Mouse (Mus musculus): Measurements from ENCODE around the gene Gm21976. TPM values are rescaled to one million over a fixed set of nuclear protein-coding genes. Genes with fewer than 3 reads are reported as not detected.

Gene Gm21976
- polyA plus RNA-seq, 1 experiment from 2014 or later = not detected

DNA sequence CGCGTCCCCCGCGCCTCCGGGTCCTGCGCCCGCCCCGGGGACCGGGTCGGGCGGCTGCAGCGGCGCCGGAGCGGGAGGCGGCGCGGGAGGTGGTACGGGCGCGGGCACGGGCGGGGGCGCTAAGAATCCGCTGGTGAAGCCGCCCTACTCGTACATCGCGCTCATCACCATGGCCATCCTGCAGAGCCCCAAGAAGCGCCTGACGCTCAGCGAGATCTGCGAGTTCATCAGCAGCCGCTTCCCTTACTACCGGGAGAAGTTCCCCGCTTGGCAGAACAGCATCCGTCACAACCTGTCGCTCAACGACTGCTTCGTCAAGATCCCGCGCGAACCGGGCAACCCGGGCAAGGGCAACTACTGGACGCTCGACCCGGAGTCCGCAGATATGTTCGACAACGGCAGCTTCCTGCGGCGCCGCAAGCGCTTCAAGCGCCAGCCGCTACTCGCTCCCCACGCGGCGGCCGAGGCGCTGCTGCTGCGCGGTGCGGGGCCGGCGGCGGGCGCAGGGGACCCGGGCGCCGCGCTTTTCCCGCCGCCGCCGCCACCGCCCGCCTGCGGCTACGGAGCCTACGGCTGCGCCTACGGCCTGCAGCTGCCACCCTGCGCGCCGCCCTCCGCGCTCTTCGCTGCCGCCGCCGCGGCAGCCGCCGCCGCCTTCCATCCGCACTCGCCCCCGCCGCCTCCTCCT is 75.3 kb downstream of the Gm21976 start:
- peaks cover 24% of the 10 kb centered on the region for H3K4me1 ChIP-seq
- no peaks in the 10 kb centered on the region for H3K36me3 ChIP-seq
- H3K4me2 ChIP-seq = peak overlapping the region; percentile 57
- ATAC-seq (ENCODE audit: low FRiP score) = peak; percentile 49; the same call in 1 of the 2 replicates
- H3K9ac ChIP-seq (replicated peaks) = no peak overlapping the region
- peak overlapping the region; percentile 39 for H3K4me3 ChIP-seq (replicated peaks)
- no peak overlapping the region for H3K27ac ChIP-seq (replicated peaks)
- WGBS = under 1% methylated on average over 88 of the region's 102 CpGs
- H3K27me3 ChIP-seq (replicated peaks) = peaks cover 74% of the 10 kb centered on the region
- H3K9me3 ChIP-seq (replicated peaks) = no peaks in the 10 kb centered on the region

DNA sequence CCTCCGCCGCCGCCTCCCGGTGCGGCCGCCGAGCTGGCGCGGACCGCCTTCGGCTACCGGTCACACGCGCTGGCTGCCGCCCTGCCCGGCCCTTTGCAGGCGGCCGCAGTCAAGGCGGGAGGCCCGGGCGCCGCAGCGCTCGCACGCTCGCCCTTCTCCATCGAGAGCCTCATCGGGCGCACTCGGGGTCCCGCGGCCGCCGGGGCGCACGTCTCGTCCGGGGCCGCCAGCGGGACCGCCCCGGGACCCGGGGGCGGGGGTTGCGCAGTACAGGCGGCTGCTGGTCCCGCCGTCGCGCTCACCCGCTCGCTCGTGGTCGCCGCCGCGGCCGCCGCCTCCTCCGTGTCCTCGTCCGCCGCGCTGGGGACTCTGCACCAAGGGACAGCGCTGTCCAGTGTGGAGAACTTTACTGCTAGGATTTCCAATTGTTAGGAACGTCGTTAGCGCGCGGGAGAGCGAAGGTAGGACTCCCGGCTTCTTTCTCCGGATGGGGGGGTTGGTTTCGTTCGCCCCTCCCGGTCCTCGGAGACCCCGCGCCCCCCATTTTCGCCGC is 75.9 kb downstream of the Gm21976 start:
- no peaks in the 10 kb centered on the region for H3K36me3 ChIP-seq
- peaks cover 74% of the 10 kb centered on the region for H3K27me3 ChIP-seq (replicated peaks)
- no peak overlapping the region for H3K9ac ChIP-seq (replicated peaks)
- peak overlapping the region; percentile 39 for H3K4me3 ChIP-seq (replicated peaks)
- peaks cover 24% of the 10 kb centered on the region for H3K4me1 ChIP-seq
- H3K27ac ChIP-seq (replicated peaks) = no peak overlapping the region
- ATAC-seq (ENCODE audit: low FRiP score) = no peak
- WGBS = under 1% methylated on average over 71 of the region's 81 CpGs
- H3K4me2 ChIP-seq = peak overlapping the region; percentile 57
- H3K9me3 ChIP-seq (replicated peaks) = no peaks in the 10 kb centered on the region

DNA sequence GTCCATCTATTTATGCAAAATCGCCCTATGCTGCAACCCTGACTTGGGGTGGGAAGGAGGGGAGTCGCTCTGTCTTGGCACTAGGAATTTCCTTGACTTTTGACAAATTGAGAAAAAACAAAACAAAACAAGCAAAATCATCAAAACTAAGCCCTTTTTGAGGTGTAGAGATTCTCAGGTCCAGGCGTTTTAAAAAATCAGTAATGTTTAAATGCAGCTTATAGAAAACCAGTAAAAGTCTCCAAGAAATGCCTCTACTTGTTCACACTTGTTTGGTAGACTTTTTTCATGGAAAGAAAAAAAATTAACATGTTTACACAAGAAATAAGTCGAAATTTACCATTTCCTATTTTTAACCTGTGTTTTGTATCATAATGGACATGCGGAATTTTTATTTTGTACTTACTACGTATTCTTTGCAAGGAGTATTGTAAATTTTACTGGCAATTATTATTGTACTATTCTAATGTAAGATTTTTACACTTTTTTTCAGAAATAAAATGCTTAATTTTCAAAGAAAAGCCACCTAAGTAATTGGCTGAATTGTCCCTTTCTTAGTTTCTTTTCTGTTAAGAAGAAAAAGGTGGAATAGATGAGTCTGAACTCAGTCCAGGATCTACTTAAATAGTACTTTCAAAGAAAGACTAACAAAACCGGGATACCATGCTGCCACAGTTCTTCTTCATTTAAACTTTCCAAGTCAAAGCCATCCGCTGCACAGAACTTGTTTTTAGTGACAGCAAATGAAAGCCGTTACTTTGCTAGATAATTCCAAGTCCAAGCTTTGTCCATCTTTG is 76.7 kb downstream of the Gm21976 start:
- H3K9ac ChIP-seq (replicated peaks) = no peak overlapping the region
- peaks cover 74% of the 10 kb centered on the region for H3K27me3 ChIP-seq (replicated peaks)
- H3K4me2 ChIP-seq = no peak overlapping the region
- WGBS = 4% methylated on average over 9 of the region's 9 CpGs
- no peaks in the 10 kb centered on the region for H3K9me3 ChIP-seq (replicated peaks)
- no peak for ATAC-seq (ENCODE audit: low FRiP score)
- H3K4me1 ChIP-seq = peaks cover 24% of the 10 kb centered on the region
- H3K36me3 ChIP-seq = no peaks in the 10 kb centered on the region
- H3K4me3 ChIP-seq (replicated peaks) = peak overlapping the region; percentile 39; the same call in 1 of the 2 replicates
- H3K27ac ChIP-seq (replicated peaks) = no peak overlapping the region

Other genes with a start within 250 kb of the Gm21976 start
- gene Arhgef28, start 73.4 kb upstream of the Gm21976 start, polyA plus RNA-seq (2015; fragmentation: Nextera tagmentation; extraction: Ambion mirVana) = 30.7 and 31.0 TPM in 2 replicates
- 26.7 and 27.9 TPM in 2 replicates for gene Utp15, start 16.8 kb upstream of the Gm21976 start, polyA plus RNA-seq (2015; fragmentation: Nextera tagmentation; extraction: Ambion mirVana)
- 55.7 and 71.9 TPM in 2 replicates for gene Ankra2, start 16.8 kb upstream of the Gm21976 start, polyA plus RNA-seq (2015; fragmentation: Nextera tagmentation; extraction: Ambion mirVana)
- gene Btf3, start 37.1 kb downstream of the Gm21976 start, polyA plus RNA-seq (2015; fragmentation: Nextera tagmentation; extraction: Ambion mirVana) = 481 and 531 TPM in 2 replicates
- 0.33 and 0.65 TPM in 2 replicates for gene Foxd1, start 74.4 kb downstream of the Gm21976 start, polyA plus RNA-seq (2015; fragmentation: Nextera tagmentation; extraction: Ambion mirVana)
- 0.74 and 1.0 TPM in 2 replicates for gene Gm10320, start 212.1 kb downstream of the Gm21976 start, polyA plus RNA-seq (2015; fragmentation: Nextera tagmentation; extraction: Ambion mirVana)